Mouse (Mus musculus): ENCODE measurements around the gene Gm49378. TPM values are rescaled to one million over a fixed set of nuclear protein-coding genes. Genes with fewer than 3 reads are reported as not detected.
A peak's percentile ranks its signal among the peaks of the same experiment; 100 is the strongest.

Gm49378 gene
- polyA plus RNA-seq, 1 experiment from 2014 or later, result 1.4 TPM

DNA sequence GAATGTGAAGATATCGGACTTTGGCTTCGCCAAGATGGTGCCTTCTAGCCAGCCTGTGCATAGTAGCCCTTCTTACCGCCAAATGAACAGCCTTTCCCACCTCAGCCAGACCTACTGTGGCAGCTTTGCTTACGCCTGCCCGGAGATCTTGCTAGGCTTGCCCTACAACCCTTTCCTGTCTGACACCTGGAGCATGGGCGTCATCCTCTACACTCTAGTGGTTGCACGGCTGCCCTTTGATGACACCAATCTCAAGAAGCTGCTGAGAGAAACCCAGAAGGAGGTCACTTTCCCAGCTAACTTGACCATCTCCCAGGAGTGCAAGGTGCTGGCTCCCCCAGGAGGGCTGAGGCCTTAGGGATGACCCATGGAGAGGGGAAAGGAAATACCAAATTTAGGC lies 13.8 kb upstream of the Gm49378 start:
- Histone ChIP-seq H3K4me1 (no peaks in the 10 kb centered on the region), H3K9me3 (replicated peaks) (no peaks in the 10 kb centered on the region), H3K4me2 (no peak overlapping the region), H3K27ac (no peak overlapping the region), H3K27me3 (no peaks in the 10 kb centered on the region), H3K4me3 (replicated peaks) (no peak overlapping the region), H3K9ac (no peak overlapping the region), H3K36me3 (peaks cover 6% of the 10 kb centered on the region)
- WGBS, result 90% methylated on average over 7 of the region's 7 CpGs
- no peak for ATAC-seq (replicated peaks; ENCODE audit: low FRiP score)

DNA sequence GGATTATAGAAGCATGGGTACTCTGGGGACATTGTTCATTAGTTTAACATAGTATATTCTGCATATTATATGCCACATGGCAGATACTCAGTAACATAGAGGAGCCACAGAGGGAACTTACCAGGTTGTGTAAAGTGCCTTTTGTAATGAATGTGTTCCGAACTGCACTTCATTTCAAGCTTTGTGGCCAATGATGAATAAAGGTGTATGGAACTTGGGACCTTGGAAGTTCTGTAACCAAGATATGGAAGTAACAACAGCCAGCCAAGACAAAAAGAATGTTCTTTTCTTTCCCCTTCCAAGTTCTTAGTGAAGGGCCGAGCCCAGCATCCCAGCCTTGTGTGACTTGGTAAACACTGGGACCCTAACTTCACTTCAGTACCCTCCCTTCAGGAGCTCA lies 12.2 kb upstream of the Gm49378 start, which contains the start of gene Tssk4:
Tssk4 (plus strand) TSS at position 301 of the 400 bp plus-strand sequence.
- Histone ChIP-seq H3K4me2 (no peak within 1 kb of the TSS), H3K36me3 (peaks cover 11% of the 10 kb centered on the region), H3K27ac (no peak within 1 kb of the TSS), H3K4me1 (peaks cover 5% of the 10 kb centered on the region), H3K9me3 (replicated peaks) (no peaks in the 10 kb centered on the region), H3K27me3 (no peaks in the 10 kb centered on the region), H3K9ac (no peak within 1 kb of the TSS), H3K4me3 (replicated peaks) (no peak within 1 kb of the TSS)
- ATAC-seq (replicated peaks; ENCODE audit: low FRiP score), result no peak
- WGBS, result 93% methylated on average over 2 of the region's 2 CpGs

DNA sequence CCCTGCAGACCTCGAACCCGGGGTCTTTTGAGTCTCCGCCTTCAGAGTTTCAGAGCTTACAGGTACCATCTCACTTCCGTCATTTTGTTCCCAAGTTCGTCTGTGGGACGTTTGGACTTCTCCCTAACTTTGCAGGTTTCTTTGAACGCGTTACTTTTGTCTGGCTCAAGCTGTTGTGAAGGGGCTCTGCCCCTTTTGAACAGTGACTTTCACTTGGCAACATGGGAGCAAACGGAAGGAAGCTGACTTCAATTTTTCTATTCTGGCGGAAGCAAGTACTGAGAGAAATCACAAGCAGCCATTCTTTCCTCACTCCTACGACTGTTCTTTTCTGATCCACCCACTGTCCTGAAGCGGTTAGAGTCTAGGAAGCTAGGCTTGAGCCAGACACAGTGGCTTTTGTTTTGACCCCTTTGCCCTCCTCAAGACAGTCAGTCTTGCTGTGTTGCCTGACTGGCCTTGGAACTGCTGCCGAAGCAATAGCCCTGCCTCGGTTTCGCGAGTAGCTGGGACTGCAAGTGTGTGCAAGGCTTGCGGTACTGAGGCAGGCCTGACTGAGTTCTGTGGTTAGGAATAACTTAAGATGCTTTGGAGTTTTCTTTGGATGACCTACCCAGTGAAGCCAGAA lies 6.7 kb upstream of the Gm49378 start:
- peak overlapping the region; percentile 93 for H3K27ac ChIP-seq

DNA sequence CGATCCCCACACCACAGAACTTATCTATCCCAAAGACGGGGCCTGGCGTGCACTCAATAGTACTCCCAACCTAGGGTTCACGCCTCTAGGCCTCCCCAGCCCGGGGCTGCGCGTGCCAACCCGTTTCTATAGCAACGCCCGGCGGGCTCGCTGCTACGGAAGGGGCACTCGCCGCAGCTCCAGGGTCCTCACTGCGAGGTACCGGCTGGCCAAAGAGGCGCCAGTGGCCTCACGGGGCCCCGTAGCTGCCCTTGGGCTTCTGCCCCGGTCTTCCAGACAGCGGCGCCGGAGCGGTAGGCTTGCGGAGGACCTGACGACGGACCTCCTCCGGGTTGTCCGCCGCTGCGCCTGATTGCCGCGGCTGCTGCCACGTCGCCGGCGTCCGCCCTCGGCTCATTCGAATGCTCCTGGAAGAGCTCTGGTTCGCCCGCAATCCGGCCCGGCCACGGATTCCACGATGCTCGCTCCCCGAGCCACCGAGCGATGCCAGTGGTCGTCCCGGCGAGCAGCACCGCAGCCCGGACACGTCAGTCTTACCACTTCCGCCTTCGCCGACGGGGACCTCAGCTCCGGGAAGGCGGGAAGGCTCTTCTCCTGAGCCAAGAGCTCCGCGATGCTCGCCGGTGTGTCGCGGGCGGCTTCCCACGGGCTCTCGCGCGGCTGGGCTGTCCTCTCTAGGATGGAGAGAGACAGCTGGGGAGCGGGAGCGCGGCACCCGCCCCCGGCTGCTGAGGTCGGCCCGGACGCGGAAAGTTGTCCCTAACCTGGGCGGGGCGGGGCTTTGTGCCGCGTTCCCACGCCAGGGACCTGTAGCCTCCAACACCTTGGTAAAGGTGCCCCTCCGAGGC lies 5.6 kb upstream of the Gm49378 start, which contains the start of gene Tm9sf1:
Tm9sf1 (minus strand) TSS at position 747 of the 848 bp plus-strand sequence.
- Histone ChIP-seq H3K4me2 (peak within 1 kb of the TSS; percentile 63), H3K4me3 (replicated peaks) (peak within 1 kb of the TSS; percentile 71), H3K27me3 (no peaks in the 10 kb centered on the region), H3K9ac (peak within 1 kb of the TSS; percentile 96), H3K9me3 (replicated peaks) (no peaks in the 10 kb centered on the region), H3K36me3 (peaks cover 47% of the 10 kb centered on the region), H3K27ac (peak within 1 kb of the TSS; percentile 93), H3K4me1 (peaks cover 24% of the 10 kb centered on the region)
- ATAC-seq (replicated peaks; ENCODE audit: low FRiP score), result peak; percentile 90
- under 1% methylated on average over 89 of the region's 89 CpGs for WGBS

More for the DNA sequence above, 6.7 kb upstream of the Gm49378 start:
- peak overlapping the region; percentile 71 for H3K4me3 ChIP-seq (replicated peaks)
- H3K27me3 ChIP-seq, result no peaks in the 10 kb centered on the region
- peak overlapping the region; percentile 63 for H3K4me2 ChIP-seq
- H3K36me3 ChIP-seq, result peaks cover 36% of the 10 kb centered on the region
- peaks cover 24% of the 10 kb centered on the region for H3K4me1 ChIP-seq
- no peaks in the 10 kb centered on the region for H3K9me3 ChIP-seq (replicated peaks)
- peak overlapping the region; percentile 96 for H3K9ac ChIP-seq
- WGBS, result 19% methylated on average over 17 of the region's 17 CpGs
- ATAC-seq (replicated peaks; ENCODE audit: low FRiP score), result no peak

DNA sequence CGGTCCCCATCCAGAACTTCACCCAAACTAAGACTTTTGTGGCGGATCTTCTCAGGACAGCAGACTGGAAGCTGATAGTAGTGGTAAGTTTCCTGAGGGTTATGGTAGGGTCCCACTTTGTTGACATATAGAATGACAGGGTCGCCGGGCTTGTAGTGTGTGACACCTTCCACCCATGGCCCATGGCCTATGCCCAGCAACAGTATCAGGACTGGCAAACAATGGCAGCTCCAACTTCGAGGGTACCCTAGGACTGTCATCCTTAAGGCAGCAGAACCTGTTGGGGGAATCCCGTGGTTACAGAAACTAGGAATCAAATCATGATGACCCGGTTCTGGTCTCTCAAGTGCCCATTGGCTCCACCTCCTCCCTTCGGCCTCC lies 5.0 kb upstream of the Gm49378 start:
- Histone ChIP-seq H3K9ac (peak overlapping the region; percentile 96), H3K27ac (peak overlapping the region; percentile 93), H3K36me3 (peaks cover 53% of the 10 kb centered on the region), H3K4me3 (replicated peaks) (peak overlapping the region; percentile 71), H3K4me2 (peak overlapping the region; percentile 63), H3K4me1 (peaks cover 24% of the 10 kb centered on the region), H3K27me3 (no peaks in the 10 kb centered on the region), H3K9me3 (replicated peaks) (no peaks in the 10 kb centered on the region)
- ATAC-seq (replicated peaks; ENCODE audit: low FRiP score), result peak; percentile 45
- WGBS, result 19% methylated on average over 8 of the region's 8 CpGs

DNA sequence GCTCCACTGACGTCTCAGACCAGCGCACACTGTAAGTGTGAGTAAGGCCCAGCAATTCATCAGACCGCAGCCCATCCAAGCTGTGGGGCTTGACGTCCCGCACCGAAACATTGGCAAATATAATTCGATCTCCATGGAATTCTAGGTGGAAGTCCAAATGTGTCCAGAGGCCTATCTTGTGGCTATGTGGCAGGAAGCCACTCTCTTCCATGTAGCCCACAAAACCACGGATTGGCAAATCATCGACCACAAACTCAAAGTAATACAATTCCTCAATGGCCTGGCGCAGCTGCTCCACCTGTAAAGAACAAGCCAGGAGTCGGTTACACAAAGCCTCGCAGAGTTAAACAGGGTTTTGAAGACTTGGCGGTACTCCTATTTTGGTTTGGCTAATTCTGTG lies 3.6 kb upstream of the Gm49378 start:
- no peak for ATAC-seq (replicated peaks; ENCODE audit: low FRiP score)
- no peaks in the 10 kb centered on the region for H3K9me3 ChIP-seq (replicated peaks)
- H3K36me3 ChIP-seq, result peaks cover 58% of the 10 kb centered on the region

DNA sequence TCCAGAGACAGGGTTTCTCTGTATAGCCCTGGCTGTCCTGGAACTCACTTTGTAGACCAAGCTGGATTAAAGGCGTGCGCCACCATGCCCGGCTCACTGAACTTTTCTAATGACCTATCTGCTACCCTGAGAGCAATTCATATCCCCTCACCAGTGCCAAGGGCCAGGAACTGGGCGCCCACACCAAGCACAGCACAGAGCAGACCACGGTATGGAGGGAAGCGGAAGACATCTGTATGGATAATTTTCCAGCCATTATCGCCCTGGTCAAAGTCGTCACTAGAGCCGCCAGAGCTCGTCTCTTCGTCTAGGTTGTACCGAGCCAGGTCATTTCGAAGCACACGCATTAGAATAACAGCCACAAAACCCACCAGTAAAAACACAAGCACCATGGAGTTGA lies 3.1 kb upstream of the Gm49378 start:
- Histone ChIP-seq H3K4me1 (peaks cover 29% of the 10 kb centered on the region), H3K9ac (no peak overlapping the region), H3K9me3 (replicated peaks) (no peaks in the 10 kb centered on the region), H3K36me3 (peaks cover 60% of the 10 kb centered on the region), H3K27ac (no peak overlapping the region), H3K4me2 (no peak overlapping the region), H3K27me3 (no peaks in the 10 kb centered on the region), H3K4me3 (replicated peaks) (no peak overlapping the region)
- WGBS, result 95% methylated on average over 14 of the region's 14 CpGs
- ATAC-seq (replicated peaks; ENCODE audit: low FRiP score), result no peak

More for the DNA sequence above, 3.6 kb upstream of the Gm49378 start:
- Histone ChIP-seq H3K9ac (no peak overlapping the region), H3K27me3 (no peaks in the 10 kb centered on the region), H3K4me2 (no peak overlapping the region), H3K27ac (no peak overlapping the region), H3K4me1 (peaks cover 25% of the 10 kb centered on the region), H3K4me3 (replicated peaks) (no peak overlapping the region)
- 94% methylated on average over 13 of the region's 13 CpGs for WGBS

DNA sequence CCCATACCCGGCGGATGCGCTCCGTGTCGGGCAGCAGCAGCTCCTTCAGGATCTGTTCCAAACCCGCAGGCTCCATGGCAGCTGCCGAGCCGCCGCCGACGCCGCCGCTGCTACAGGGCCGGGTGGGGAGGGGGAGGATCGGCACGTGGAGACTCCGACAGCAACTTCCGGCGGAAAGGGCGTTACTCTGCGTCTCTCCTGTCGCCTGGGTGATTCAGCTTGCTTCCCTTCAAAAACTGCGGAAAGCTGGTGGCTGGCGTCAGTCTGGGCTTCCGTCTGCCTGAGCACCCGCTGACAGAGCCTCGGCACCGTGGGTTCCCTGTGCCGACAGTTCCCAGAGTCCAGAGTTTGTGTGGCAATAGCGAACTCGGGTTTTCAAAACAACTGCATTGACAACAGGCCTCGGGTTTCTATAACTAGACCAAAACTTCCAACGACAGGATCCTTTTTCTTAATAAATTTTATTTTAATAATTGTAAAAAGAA lies 2.1 kb downstream of the Gm49378 start, which contains the start of gene Ipo4:
Ipo4 (minus strand) TSS at position 435 of the 485 bp plus-strand sequence.
- peak within 1 kb of the TSS; percentile 59 for H3K9ac ChIP-seq
- peaks cover 83% of the 10 kb centered on the region for H3K36me3 ChIP-seq
- peak within 1 kb of the TSS; percentile 62 for H3K4me3 ChIP-seq (replicated peaks)
- WGBS, result 2% methylated on average over 33 of the region's 33 CpGs
- H3K4me1 ChIP-seq, result peaks cover 18% of the 10 kb centered on the region
- H3K27me3 ChIP-seq, result no peaks in the 10 kb centered on the region
- peak; percentile 89 for ATAC-seq (replicated peaks; ENCODE audit: low FRiP score)
- H3K4me2 ChIP-seq, result peak within 1 kb of the TSS; percentile 80
- no peaks in the 10 kb centered on the region for H3K9me3 ChIP-seq (replicated peaks)
- H3K27ac ChIP-seq, result peak within 1 kb of the TSS; percentile 54

DNA sequence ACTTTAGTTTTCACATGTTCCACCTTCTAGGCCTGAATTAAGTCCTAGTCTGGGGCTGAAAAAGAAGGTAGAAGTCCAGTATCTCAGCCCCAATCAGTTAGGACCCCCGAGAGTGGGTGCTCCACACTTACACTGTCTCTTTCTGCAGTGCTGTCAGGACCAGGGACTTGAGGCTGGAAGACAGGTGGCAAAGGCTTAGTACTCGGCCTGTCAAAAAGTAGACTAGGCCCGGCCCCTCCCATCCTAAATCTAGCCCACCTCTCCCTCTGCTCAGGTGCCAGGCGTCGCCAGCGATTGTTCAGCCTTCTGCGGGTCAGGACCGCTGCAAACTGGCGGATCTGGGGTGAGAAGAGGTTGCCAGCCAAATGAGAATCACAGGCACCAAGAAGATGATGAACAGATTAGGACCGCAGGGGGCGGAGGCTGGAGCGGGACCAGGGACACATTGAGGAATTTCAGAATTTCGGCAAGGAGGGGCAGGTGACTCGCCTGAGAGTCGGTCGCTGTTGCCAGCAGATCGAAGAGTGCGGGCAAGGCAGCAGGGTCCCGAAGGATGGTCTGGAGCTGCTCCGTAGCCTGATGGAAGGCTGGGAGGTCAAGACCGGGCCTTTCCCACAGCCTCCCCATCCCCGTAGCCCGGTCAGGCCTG lies 2.7 kb downstream of the Gm49378 start:
- Histone ChIP-seq H3K9me3 (replicated peaks) (no peaks in the 10 kb centered on the region), H3K27ac (peak overlapping the region; percentile 54), H3K4me1 (peaks cover 18% of the 10 kb centered on the region), H3K9ac (peak overlapping the region; percentile 59), H3K36me3 (peaks cover 83% of the 10 kb centered on the region), H3K4me3 (replicated peaks) (peak overlapping the region; percentile 62), H3K27me3 (no peaks in the 10 kb centered on the region), H3K4me2 (peak overlapping the region; percentile 80)
- WGBS, result 5% methylated on average over 23 of the region's 23 CpGs
- peak; percentile 68 for ATAC-seq (replicated peaks; ENCODE audit: low FRiP score)

DNA sequence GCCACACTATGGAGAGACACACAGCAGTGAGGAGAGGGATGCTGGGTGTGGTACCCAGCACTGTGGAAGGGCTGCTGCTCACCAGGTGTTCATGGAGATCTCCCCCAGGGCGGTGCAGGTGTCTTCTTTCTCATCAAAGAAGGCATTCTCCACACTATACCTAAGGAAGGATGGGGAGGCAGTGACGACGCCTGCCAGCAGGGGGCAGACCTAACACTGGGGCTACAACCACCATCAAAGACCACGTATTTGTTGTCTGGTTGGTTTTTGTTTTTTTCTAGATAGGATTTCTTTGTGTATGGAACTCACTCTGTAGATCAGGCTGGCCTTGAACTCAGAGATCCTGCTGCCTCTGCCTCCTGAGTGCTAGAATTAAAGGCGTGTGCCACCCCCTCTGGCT lies 8.4 kb downstream of the Gm49378 start:
- peaks cover 4% of the 10 kb centered on the region for H3K4me1 ChIP-seq
- H3K9ac ChIP-seq, result no peak overlapping the region
- peaks cover 99% of the 10 kb centered on the region for H3K36me3 ChIP-seq
- no peaks in the 10 kb centered on the region for H3K27me3 ChIP-seq
- H3K4me3 ChIP-seq (replicated peaks), result no peak overlapping the region
- 60% methylated on average over 5 of the region's 5 CpGs for WGBS
- ATAC-seq (replicated peaks; ENCODE audit: low FRiP score), result no peak
- H3K27ac ChIP-seq, result no peak overlapping the region
- H3K9me3 ChIP-seq (replicated peaks), result no peaks in the 10 kb centered on the region
- no peak overlapping the region for H3K4me2 ChIP-seq

DNA sequence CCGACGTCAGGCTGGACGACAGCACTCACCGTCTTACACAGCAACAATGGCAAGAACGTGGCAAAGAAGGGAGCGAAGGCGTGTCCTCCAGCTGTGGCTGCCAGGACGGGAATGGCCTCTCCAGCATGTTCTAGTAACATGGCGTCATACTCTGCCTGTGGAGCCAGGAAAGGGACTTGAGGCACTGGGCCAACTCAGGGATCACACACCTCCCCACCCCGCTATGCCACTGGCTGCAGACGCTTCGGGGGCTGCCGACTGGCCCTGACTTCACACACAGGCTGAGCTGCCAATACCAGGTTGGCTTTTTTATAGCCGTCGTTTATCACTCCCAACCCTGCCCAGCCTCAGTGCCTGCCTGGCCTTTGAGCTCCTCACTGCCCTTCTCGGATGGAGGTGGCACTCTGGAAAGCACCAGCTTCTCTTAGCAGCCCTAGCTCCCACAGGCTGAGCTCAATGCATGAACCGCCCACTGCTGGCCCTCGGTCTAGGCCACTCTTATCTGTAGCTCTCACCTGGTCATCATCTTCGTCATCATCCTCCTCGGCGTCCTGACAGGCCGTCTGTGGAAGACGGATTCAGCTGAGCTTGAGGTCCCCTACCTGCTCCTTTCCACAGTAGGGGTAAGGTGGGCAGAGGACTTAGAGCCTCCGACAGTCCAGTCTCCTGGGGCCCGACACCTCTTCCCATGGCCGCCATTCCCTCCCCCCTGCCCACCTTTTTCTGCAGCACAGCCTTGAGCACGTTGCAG lies 9.4 kb downstream of the Gm49378 start:
- ATAC-seq (replicated peaks; ENCODE audit: low FRiP score), result no peak
- no peak overlapping the region for H3K9ac ChIP-seq
- 76% methylated on average over 27 of the region's 27 CpGs for WGBS

More for the DNA sequence above, 9.4 kb downstream of the Gm49378 start:
- H3K4me3 ChIP-seq (replicated peaks), result no peak overlapping the region
- no peaks in the 10 kb centered on the region for H3K4me1 ChIP-seq
- no peak overlapping the region for H3K4me2 ChIP-seq
- no peaks in the 10 kb centered on the region for H3K9me3 ChIP-seq (replicated peaks)
- no peak overlapping the region for H3K27ac ChIP-seq
- peaks cover 100% of the 10 kb centered on the region for H3K36me3 ChIP-seq
- H3K27me3 ChIP-seq, result no peaks in the 10 kb centered on the region

Measured in kidney, embryonic 15.5 days (tissue).